Mouse (Mus musculus) midbrain, embryonic 14.5 days (tissue): ENCODE data around the gene Zfp869. TPM values are rescaled to one million over a fixed set of nuclear protein-coding genes. Genes with fewer than 3 reads are reported as not detected.
A peak's percentile ranks its signal among the peaks of the same experiment; 100 is the strongest.
"Not testable (repeated sequence)": the region's sequence is repeated elsewhere in the genome, so short reads cannot be mapped to it uniquely, and the experiment has no call there.

Experiments
- ATAC-seq: fragments of 200-750 bp; cut with Nextera tagmentation; 2 replicates; pipeline ENCODE4 v1.8.0; 2017; ENCODE audit warnings: moderate number of reproducible peaks, moderate library complexity; ENCODE audit not compliant: low FRiP score, low TSS enrichment
- DNase-seq: peaks from one replicate; pipeline ENCODE4 v3.0.0-alpha.2; 2015
- H3K27ac ChIP-seq: fragments of 300-500 bp; sonication (generic); replicated peaks from 2 replicates; pipeline ENCODE4 v1.5.1; 2014; ENCODE audit warnings: mild to moderate bottlenecking, low read depth, low read length, moderate library complexity
- H3K27me3 ChIP-seq: fragments of 300-500 bp; sonication (generic); 2 replicates; pipeline ENCODE4 v1.6.1; 2014; ENCODE audit warnings: low read length, control low read depth, mixed read lengths; ENCODE audit not compliant: control insufficient read depth, insufficient read depth
- H3K36me3 ChIP-seq: fragments of 300-500 bp; sonication (generic); 2 replicates; pipeline ENCODE4 v1.6.1; 2014; ENCODE audit warnings: low read length, control low read depth; ENCODE audit not compliant: control insufficient read depth, insufficient read depth
- H3K4me1 ChIP-seq: fragments of 300-500 bp; sonication (generic); 2 replicates; pipeline ENCODE4 v1.6.1; 2014; ENCODE audit warnings: mild to moderate bottlenecking, antibody characterized with exemption, low read length, control low read depth; ENCODE audit not compliant: control insufficient read depth, insufficient read depth
- H3K4me2 ChIP-seq: fragments of 300-500 bp; sonication (generic); 2 replicates; pipeline ENCODE4 v1.6.1; 2014; ENCODE audit warnings: mild to moderate bottlenecking, low read length, moderate library complexity
- H3K4me3 ChIP-seq: fragments of 300-500 bp; sonication (generic); replicated peaks from 2 replicates; pipeline ENCODE4 v1.5.1; 2014; ENCODE audit warnings: low read depth, low read length
- H3K9ac ChIP-seq: fragments of 300-500 bp; sonication (generic); replicated peaks from 2 replicates; pipeline ENCODE4 v1.6.1; 2014; ENCODE audit warnings: mild to moderate bottlenecking, low read length, moderate library complexity
- H3K9me3 ChIP-seq: fragments of 300-500 bp; sonication (generic); 2 replicates; pipeline ENCODE4 v1.6.1; 2016; ENCODE audit warnings: low read length, control low read depth, mixed read lengths; ENCODE audit not compliant: control insufficient read depth
- WGBS: fragments of 180-500 bp; shearing (Covaris S2); extraction: QIAGEN DNeasy Blood & Tissue Kit; methylation state at CpG from one replicate; pipeline ENCODE4 v1.1.7; 2014; 5-methylcytosine and 5-hydroxymethylcytosine counted together
- polyA plus RNA-seq: library from polyadenylated mRNA; unstranded; fragments of >200 nt; fragmentation: Nextera tagmentation; extraction: Ambion mirVana; gene quantifications from 2 replicates; pipeline ENCODE4 v1.2.1, GENCODE M21; 2014

The Zfp869 gene
- polyA plus RNA-seq = 23.4 and 31.7 TPM in 2 replicates

GRCm38 (mm10) chr8:69710624-69711023 is at the start of gene Zfp869:
Gene Zfp869, minus strand, starts transcription at chr8:69710724.
- not testable (repeated sequence) for H3K4me2 ChIP-seq, H3K9ac ChIP-seq, DNase-seq, H3K27me3 ChIP-seq, H3K4me3 ChIP-seq, ATAC-seq, H3K27ac ChIP-seq, H3K9me3 ChIP-seq
- 97% methylated on average over 8 of the region's 10 CpGs for WGBS
- Histone ChIP-seq H3K4me1 (peaks cover 11% of the 10 kb centered on the region), H3K36me3 (peaks cover 59% of the 10 kb centered on the region)

GRCm38 (mm10) chr8:69758316-69758715 is 47.8 kb upstream of the Zfp869 start:
- 97% methylated on average over 5 of the region's 5 CpGs for WGBS
- Histone ChIP-seq H3K4me1 (no peaks in the 10 kb centered on the region), H3K9me3 (no peaks in the 10 kb centered on the region), H3K27ac (no peak overlapping the region), H3K27me3 (no peaks in the 10 kb centered on the region), H3K4me3 (no peak overlapping the region), H3K9ac (no peak overlapping the region), H3K36me3 (peaks cover 38% of the 10 kb centered on the region), H3K4me2 (no peak overlapping the region)
- DNase-seq (no peak), ATAC-seq (no peak)

- Histone ChIP-seq H3K4me3 (no peak overlapping the region), H3K4me1 (peaks cover 9% of the 10 kb centered on the region; the same call in 1 of the 2 replicates), H3K27me3 (no peaks in the 10 kb centered on the region), H3K27ac (no peak overlapping the region), H3K9me3 (no peaks in the 10 kb centered on the region), H3K4me2 (no peak overlapping the region), H3K36me3 (peaks cover 8% of the 10 kb centered on the region; the same call in 1 of the 2 replicates), H3K9ac (no peak overlapping the region)
- no peak for DNase-seq
- ATAC-seq = no peak
- 95% methylated on average over 2 of the region's 2 CpGs for WGBS
These were observed 41.9 kb upstream of the Zfp869 start for GRCm38 (mm10) chr8:69752437-69752836.

- Histone ChIP-seq H3K4me2 (peak within 1 kb of the TSS; percentile 57), H3K9ac (peak within 1 kb of the TSS; percentile 72), H3K4me3 (peak within 1 kb of the TSS; percentile 52), H3K27ac (peak within 1 kb of the TSS; percentile 97), H3K9me3 (no peaks in the 10 kb centered on the region), H3K4me1 (peaks cover 9% of the 10 kb centered on the region; the same call in 1 of the 2 replicates), H3K36me3 (no peaks in the 10 kb centered on the region; the same call in 1 of the 2 replicates), H3K27me3 (no peaks in the 10 kb centered on the region)
- DNase-seq (peak; percentile 97), ATAC-seq (peak; percentile 99)
- WGBS = 3% methylated on average over 48 of the region's 48 CpGs
These were observed 39.3 kb upstream of the Zfp869 start, which contains the start of gene Zfp963 for GRCm38 (mm10) chr8:69749544-69750454. Gene Zfp963, minus strand, starts transcription at chr8:69749970.

- Histone ChIP-seq H3K27me3 (no peaks in the 10 kb centered on the region), H3K4me3 (no peak overlapping the region), H3K27ac (no peak overlapping the region), H3K4me2 (no peak overlapping the region), H3K9me3 (no peaks in the 10 kb centered on the region), H3K9ac (no peak overlapping the region), H3K4me1 (no peaks in the 10 kb centered on the region), H3K36me3 (peaks cover 16% of the 10 kb centered on the region)
- 79% methylated on average over 2 of the region's 2 CpGs for WGBS
- DNase-seq = no peak
- no peak for ATAC-seq
These were observed 30.7 kb upstream of the Zfp869 start for GRCm38 (mm10) chr8:69741231-69741630.

GRCm38 (mm10) chr8:69740763-69741162 is 30.2 kb upstream of the Zfp869 start:
- no peak for DNase-seq
- ATAC-seq = no peak
- 89% methylated on average over 6 of the region's 6 CpGs for WGBS

GRCm38 (mm10) chr8:69735495-69735894 is 25.0 kb upstream of the Zfp869 start:
- H3K27me3 ChIP-seq = no peaks in the 10 kb centered on the region
- no peak overlapping the region for H3K4me3 ChIP-seq
- ATAC-seq (no peak), DNase-seq (no peak)
- no peaks in the 10 kb centered on the region for H3K4me1 ChIP-seq
- H3K4me2 ChIP-seq = no peak overlapping the region
- no peaks in the 10 kb centered on the region for H3K36me3 ChIP-seq
- no peak overlapping the region for H3K9ac ChIP-seq
- 74% methylated on average over 1 of the region's 1 CpGs for WGBS
- no peaks in the 10 kb centered on the region for H3K9me3 ChIP-seq
- no peak overlapping the region for H3K27ac ChIP-seq

More at GRCm38 (mm10) chr8:69740763-69741162, 30.2 kb upstream of the Zfp869 start:
- Histone ChIP-seq H3K27me3 (no peaks in the 10 kb centered on the region), H3K36me3 (peaks cover 16% of the 10 kb centered on the region), H3K4me2 (no peak overlapping the region), H3K4me3 (no peak overlapping the region), H3K27ac (no peak overlapping the region), H3K4me1 (no peaks in the 10 kb centered on the region), H3K9me3 (no peaks in the 10 kb centered on the region), H3K9ac (no peak overlapping the region)

- Histone ChIP-seq H3K27me3 (no peaks in the 10 kb centered on the region), H3K4me2 (peak overlapping the region; percentile 54), H3K9me3 (no peaks in the 10 kb centered on the region), H3K27ac (peak overlapping the region; percentile 58; the same call in 1 of the 2 replicates), H3K4me3 (peak overlapping the region; percentile 92), H3K4me1 (peaks cover 12% of the 10 kb centered on the region), H3K36me3 (peaks cover 7% of the 10 kb centered on the region; the same call in 1 of the 2 replicates), H3K9ac (no peak overlapping the region)
- ATAC-seq (peak; percentile 21), DNase-seq (no peak)
- 46% methylated on average over 5 of the region's 5 CpGs for WGBS
These were observed 6.7 kb upstream of the Zfp869 start for GRCm38 (mm10) chr8:69717232-69717580.
